Mouse (Mus musculus): ENCODE measurements at regions not wholly inside any gene's neighbourhood (a gene's known extent, or its start where the extent isn't known, plus 50 kb on each side); places are given as distances from the start of the nearest gene placed in this dataset.
A peak's percentile ranks its signal among the peaks of the same experiment; 100 is the strongest.

DNA sequence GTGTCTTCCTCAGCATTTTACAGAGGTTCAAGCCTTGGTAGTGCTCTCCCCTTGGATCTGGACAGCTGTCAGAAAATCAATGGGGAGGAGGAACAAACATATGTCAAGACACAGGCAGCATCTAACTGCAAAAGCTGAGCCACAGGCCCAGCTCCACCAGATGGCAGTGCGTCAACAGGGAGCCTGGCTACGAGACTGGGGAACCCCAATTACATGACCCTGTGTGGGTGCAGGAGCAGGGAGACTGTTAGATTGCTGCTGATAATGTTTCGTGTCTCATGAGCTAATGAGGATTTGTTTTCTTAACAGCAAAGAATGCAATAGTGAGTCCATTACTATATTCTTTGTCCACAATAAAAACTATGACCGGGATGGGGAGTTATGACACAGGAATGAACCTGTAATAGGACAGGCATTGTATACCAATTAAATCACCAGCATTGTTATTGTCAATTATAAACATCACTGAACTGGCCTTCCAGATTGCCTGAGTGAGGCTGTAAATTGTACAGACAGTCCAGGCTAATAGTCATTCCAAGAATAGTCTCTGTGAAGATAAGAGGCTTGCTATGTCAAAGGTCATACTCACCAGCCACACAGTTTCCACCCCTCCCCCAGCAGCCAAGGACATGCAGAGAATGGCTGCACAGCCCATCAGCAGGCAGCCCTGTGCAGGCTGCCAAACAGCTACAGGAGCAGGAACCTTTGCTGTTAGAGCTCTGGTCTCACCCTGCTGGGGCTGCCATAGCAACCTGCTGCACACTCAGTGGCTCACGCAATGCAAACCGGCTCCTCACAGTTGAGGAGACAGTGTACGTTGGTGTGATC, 58.8 kb upstream of the Barx2 start:
- peak; percentile 31 for DNase-seq (ENCODE audit: low spot score)

DNA sequence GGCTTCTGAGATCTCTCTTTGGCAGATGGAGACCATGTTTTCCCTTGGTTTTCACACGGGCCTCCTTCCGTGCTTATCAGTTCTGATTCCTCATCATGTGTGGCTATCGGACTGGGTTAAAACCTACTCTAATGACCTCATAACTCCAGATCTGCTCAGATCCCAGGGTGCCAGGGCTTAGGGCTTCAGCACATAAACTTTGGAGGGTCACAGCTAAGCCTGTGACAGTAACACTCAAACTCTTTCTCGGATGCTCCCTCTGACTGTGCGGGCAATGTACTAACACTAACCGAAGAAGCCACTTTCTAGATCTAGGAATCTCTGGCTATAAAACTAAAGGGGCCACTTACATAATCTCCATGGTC, 59.3 kb upstream of the Barx2 start:
- DNase-seq (ENCODE audit: low spot score) = no peak

GRCm38 (mm10) chr9:31976191-31976590, 62.9 kb upstream of the Barx2 start:
- DNase-seq (ENCODE audit: low spot score) = no peak

DNA sequence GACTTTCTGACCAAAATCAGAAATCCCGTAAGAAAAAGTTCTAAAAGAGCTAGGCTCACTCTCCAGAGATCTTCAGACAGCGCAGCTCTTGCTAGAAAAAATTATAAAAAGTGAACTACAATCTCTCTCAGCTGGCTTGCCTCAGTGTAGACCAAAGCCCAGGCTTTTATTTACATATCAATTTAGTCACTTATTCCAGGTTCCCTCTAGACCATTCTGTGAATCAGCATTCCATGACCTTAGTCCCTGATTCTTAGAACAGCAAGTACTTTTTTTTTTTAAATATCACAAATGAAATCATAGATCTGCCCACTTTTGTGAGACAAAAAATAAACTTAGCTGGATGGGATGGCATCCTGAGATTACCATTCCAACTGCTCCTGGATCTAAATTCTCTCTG, 64.8 kb upstream of the Barx2 start:
- DNase-seq (ENCODE audit: low spot score) = no peak

DNA sequence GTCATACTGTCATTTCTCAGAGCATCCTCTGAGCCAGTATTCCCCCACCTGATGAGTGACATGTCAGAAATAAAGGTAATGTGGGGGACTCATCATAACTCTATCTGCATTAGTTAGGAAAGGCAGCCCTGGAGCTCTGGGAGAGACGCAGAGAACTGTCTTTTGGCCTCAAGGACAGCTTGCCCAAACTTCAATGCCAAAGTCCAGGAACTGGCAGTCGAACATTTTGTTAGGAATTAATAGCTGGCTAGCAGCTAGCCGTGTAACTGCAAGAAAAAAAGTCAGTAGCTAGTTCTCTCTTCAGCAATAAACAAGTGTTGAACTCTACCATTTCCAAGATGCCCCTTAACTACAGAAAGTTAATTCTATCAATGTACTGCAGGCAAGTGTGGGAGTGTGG, 65.9 kb upstream of the Barx2 start:
- no peak for DNase-seq (ENCODE audit: low spot score)

- DNase-seq (ENCODE audit: low spot score) = no peak
These were observed 67.2 kb upstream of the Barx2 start for GRCm38 (mm10) chr9:31980459-31980858.

DNA sequence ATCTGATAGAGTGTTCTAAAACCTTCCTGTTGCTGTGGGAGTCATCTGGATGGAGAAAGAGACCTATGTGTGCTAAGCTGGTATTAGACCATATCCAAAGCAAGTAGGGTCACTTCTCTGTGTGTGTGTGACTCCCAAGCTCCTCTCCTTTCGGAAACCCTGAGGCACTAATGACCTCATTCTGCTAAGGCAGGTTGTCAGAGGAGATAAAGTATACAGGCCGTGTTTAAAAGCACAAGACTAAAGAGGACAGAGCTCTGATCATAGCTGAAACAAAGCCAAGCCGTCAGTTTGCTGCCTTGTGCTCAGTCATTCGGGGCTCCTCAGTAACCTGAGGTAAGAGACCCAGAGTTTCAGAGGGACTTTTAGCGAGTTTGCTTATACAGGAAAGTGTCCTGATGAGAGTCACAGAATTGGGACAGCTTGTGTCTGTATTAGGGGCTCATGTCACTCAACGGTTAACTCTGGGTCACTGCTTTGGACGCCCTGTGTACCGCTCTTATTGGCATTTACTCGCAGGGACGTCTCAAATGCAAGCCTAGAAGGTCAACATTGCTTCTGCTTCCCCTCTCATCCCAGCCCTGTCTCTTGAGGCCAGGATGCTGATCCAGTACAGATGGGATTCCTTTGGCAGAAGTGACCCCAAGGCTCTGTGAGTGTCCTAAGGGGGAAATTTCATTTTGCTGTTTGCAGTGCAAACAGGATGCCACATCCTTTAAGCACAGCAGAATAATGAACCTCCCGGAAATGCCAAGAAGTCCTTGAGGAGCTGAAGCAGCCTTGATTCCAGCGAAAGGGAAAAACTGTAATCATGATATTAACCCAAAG, 70.7 kb upstream of the Barx2 start:
- no peak for DNase-seq (ENCODE audit: low spot score)

DNA sequence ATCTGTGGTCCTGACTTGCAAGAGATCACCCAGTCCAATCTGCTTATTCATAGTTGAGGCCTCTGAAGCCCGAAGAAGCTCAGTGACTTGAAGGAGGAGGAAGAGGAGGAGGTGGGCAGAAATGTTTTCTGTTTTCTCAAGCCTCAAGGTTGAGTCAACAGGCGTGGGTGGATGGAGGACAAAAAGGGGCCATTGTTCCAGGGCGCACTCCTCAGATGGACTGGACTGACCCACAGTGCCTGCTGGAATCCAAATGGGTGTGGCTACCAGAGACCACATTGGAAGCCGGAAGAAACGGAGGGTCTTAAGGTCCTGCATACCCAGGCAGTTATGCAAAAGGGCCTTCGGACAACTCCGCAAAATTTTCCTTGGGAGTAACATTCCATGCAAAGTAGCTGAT, 75.6 kb upstream of the Barx2 start:
- no peak for DNase-seq (ENCODE audit: low spot score)

DNA sequence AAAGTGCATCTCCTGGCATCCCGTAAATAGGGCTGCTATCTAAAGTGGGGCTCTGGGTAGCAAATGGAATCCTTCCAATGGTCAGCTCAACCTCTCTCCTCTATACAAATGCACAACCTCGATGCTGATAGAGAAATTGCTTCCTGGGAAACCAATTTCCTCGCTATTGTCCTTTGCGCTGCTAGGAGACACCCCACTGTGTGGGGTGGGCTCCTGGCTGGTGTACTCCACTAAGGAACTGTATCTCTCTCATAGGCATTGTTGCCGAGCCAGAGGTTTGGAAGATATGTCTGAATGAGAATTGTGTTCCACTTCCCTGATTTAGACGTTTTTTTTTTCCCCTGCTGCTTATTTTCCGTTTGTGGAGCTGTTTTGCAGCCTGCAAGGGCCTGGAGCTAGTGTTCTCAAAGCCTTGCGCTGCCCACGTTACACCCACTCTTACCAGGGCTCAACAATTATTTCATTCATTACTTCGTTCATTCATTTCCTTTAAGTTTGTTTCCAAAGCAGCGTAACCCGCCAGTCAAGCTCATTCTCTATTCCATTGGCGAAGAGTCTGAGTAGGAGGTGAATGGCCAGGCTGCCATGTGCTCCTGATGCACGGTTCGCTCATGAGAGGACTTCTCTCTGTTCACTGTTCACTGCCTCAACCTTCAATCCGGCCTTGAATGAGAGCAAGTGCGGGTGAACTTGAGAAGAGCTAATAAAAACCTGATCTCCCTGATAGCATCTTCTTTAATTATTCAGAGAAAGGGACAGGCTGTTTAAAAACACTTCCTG, 76.5 kb upstream of the Barx2 start:
- DNase-seq (ENCODE audit: low spot score) = no peak

DNA sequence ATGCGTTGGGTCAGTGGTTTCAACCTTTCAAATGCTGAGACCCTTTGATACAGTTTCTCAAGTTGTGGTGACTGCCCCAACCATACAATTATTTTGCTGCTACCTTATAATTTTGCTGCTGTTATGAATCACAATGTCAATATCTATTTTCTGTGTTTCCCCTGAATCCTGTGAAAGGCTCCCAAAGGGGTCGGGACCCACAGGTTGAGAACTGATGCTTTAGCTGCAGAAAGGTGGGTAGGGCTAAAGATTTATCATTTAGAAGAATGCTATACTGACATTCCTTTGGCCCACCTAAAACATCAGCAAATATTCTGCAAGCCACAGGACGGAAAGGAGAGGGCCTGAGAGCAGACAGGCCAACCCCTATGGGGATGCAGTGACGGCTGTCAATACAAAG, 77.2 kb upstream of the Barx2 start:
- DNase-seq (ENCODE audit: low spot score) = no peak

- no peak for DNase-seq (ENCODE audit: low spot score)
These were observed 80.7 kb upstream of the Barx2 start for GRCm38 (mm10) chr9:31993631-31994601.

DNA sequence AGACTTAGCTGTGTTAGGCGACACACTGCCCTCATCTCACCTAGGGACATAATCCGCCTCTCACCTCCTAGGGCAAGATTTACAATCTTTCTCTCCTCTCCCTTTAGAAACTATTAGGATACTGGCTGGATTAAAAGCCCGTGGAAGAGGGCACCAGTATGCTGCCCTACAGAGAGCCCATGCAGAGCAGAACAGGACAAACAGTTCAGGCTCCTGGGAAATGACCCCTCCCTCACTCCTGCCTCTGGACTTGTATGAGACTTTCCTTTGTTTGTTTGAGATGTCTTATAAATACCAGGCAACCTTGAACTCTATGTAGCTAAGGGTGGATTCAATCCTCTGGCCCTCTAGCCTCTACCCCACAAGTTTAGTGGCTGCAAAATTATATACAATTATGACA, 81.8 kb upstream of the Barx2 start:
- DNase-seq (ENCODE audit: low spot score) = no peak

- DNase-seq (ENCODE audit: low spot score) = no peak
These were observed 82.4 kb upstream of the Barx2 start for GRCm38 (mm10) chr9:31995700-31996099.

- DNase-seq (ENCODE audit: low spot score) = peak; percentile 22
These were observed 83.4 kb upstream of the Barx2 start for GRCm38 (mm10) chr9:31996466-31997177.

- DNase-seq (ENCODE audit: low spot score) = no peak
These were observed 84.2 kb upstream of the Barx2 start for GRCm38 (mm10) chr9:31997178-31998097.

- DNase-seq (ENCODE audit: low spot score) = no peak
These were observed 85.4 kb upstream of the Barx2 start for GRCm38 (mm10) chr9:31998488-31999280.

GRCm38 (mm10) chr9:31999760-32000159, 86.5 kb upstream of the Barx2 start:
- peak; percentile 38 for DNase-seq (ENCODE audit: low spot score)

GRCm38 (mm10) chr9:32002924-32003323, 89.7 kb upstream of the Barx2 start:
- DNase-seq (ENCODE audit: low spot score) = no peak

GRCm38 (mm10) chr9:32003730-32004129, 90.5 kb upstream of the Barx2 start:
- DNase-seq (ENCODE audit: low spot score) = no peak
